Mouse (Mus musculus): ENCODE measurements around the gene Klrb1b. TPM values are rescaled to one million over a fixed set of nuclear protein-coding genes. Genes with fewer than 3 reads are reported as not detected.
"Not testable (repeated sequence)": the region's sequence is repeated elsewhere in the genome, so short reads cannot be mapped to it uniquely, and the experiment has no call there.

Gene Klrb1b
- total RNA-seq, 2 experiments from 2014 or later, result 0.90 to 1.3 TPM

- no peak for DNase-seq (ENCODE audit: low spot score in 2 of 2)
These were observed 15.4 kb upstream of the Klrb1b start for GRCm38 (mm10) chr6:128841327-128842089.

GRCm38 (mm10) chr6:128840669-128841068, 14.5 kb upstream of the Klrb1b start:
- not testable (repeated sequence) for DNase-seq (ENCODE audit: low spot score in 2 of 2)

GRCm38 (mm10) chr6:128839921-128840320, 13.8 kb upstream of the Klrb1b start:
- DNase-seq (ENCODE audit: low spot score in 2 of 2), result no peak

- peak; percentile 76 for DNase-seq (ENCODE audit: low spot score in 2 of 2)
These were observed 13.2 kb upstream of the Klrb1b start for GRCm38 (mm10) chr6:128839266-128839771.

- peak; percentile 90 to 92 for DNase-seq (ENCODE audit: low spot score in 2 of 2)
These were observed 12.5 kb upstream of the Klrb1b start for GRCm38 (mm10) chr6:128838342-128839265.

GRCm38 (mm10) chr6:128837454-128838341, 11.6 kb upstream of the Klrb1b start:
- DNase-seq (ENCODE audit: low spot score in 2 of 2), result no peak

GRCm38 (mm10) chr6:128836955-128837334, 10.8 kb upstream of the Klrb1b start:
- no peak for DNase-seq (ENCODE audit: low spot score in 2 of 2)

GRCm38 (mm10) chr6:128836191-128836954, 10.2 kb upstream of the Klrb1b start:
- DNase-seq (ENCODE audit: low spot score in 2 of 2), result no peak

- no peak for DNase-seq (ENCODE audit: low spot score in 2 of 2)
These were observed 9.4 kb upstream of the Klrb1b start for GRCm38 (mm10) chr6:128835571-128835970.

GRCm38 (mm10) chr6:128833046-128833445, 6.9 kb upstream of the Klrb1b start:
- DNase-seq (ENCODE audit: low spot score in 2 of 2), result no peak

- no peak for DNase-seq (ENCODE audit: low spot score in 2 of 2)
These were observed 3.7 kb upstream of the Klrb1b start for GRCm38 (mm10) chr6:128829837-128830236.

GRCm38 (mm10) chr6:128826781-128827180, 650 bp upstream of the Klrb1b start:
- no peak for DNase-seq (ENCODE audit: low spot score in 2 of 2)

GRCm38 (mm10) chr6:128818083-128818802, 7.9 kb downstream of the Klrb1b start:
- no peak for DNase-seq (ENCODE audit: low spot score in 2 of 2)

- DNase-seq (ENCODE audit: low spot score in 2 of 2), result no peak
These were observed 17.6 kb downstream of the Klrb1b start for GRCm38 (mm10) chr6:128808532-128808931.

GRCm38 (mm10) chr6:128807021-128807420, 19.1 kb downstream of the Klrb1b start:
- no peak for DNase-seq (ENCODE audit: low spot score in 2 of 2)

- DNase-seq (ENCODE audit: low spot score in 2 of 2), result peak; percentile 43 to 52
These were observed 21.1 kb downstream of the Klrb1b start for GRCm38 (mm10) chr6:128804823-128805640.

GRCm38 (mm10) chr6:128802999-128803857, 22.9 kb downstream of the Klrb1b start:
- peak; percentile 94 to 95 for DNase-seq (ENCODE audit: low spot score in 2 of 2)

All from adrenal gland, adult 18-20 months (tissue).